13 mouse cellular contexts compared by ENCODE assay signal in genomic region chr8:48721376-48721775, GRCm38 (mm10).
DNase-seq lines count a peak whose midpoint lies in the region.
"Had no signal": no experiment of that assay in that cellular context is flagged by ENCODE, and none has a peak within 500 bp of the region (broad histone marks: within the 10 kb centered on the region; RNA-seq: fewer than 3 reads in every experiment).

No protein-coding gene starts in this region.

- peak; percentile 7 to 27 for DNase-seq in layer of hippocampus, adult 18-20 months (ENCODE audit: low spot score in 2 of 2)
- DNase-seq in layer of hippocampus, adult 9-10 months (ENCODE audit: low spot score), result no peak
- DNase-seq in right cerebral cortex, adult 18-20 months, result peak; percentile 37
- no peak for DNase-seq in right cerebral cortex, postnatal 25 days
- peak; percentile 33 for DNase-seq in ZHBTc4 (ENCODE audit: low read depth, low spot score)
- no peak for DNase-seq in spleen, postnatal 14 days (ENCODE audit: low spot score in 2 of 2)
- DNase-seq: adrenal gland, postnatal 10 days; cerebellum, adult 11-12 months; cerebellum, adult 9-10 months; cerebellum, postnatal 25 days; gastrocnemius, postnatal 36 days; heart, postnatal 10 days; heart, postnatal 4 days had no signal

Comparison
In these comparisons a context has a peak if more than half of its experiments do, and no peak if none do; other contexts are left out.
1. DNase-seq: peak in layer of hippocampus, adult 18-20 months (2 of 2), right cerebral cortex, adult 18-20 months (single experiment) and ZHBTc4 (single experiment); none in layer of hippocampus, adult 9-10 months (single experiment), right cerebral cortex, postnatal 25 days (single experiment) and spleen, postnatal 14 days (0 of 2).